8 mouse cellular contexts compared by ENCODE assay signal in genomic region chr12:64966101-64966631, GRCm38 (mm10). TPM values are rescaled to one million over a fixed set of nuclear protein-coding genes. Genes with fewer than 3 reads are reported as not detected.
DNase-seq lines count a peak whose midpoint lies in the region; ATAC-seq and TF ChIP-seq lines count a peak whose summit lies in the region.

No protein-coding gene starts in this region.

- H3K27ac ChIP-seq in heart, postnatal 0 days (ENCODE audit: low read depth), result peak overlapping the region; percentile 98
- peak overlapping the region; percentile 85 for H3K27ac ChIP-seq in lung, embryonic 14.5 days (ENCODE audit: low read depth)

- H3K36me3 ChIP-seq in heart, postnatal 0 days (replicated peaks; ENCODE audit: control insufficient read depth, insufficient read depth, low read length), result no peaks in the 10 kb centered on the region
- H3K36me3 ChIP-seq in lung, embryonic 14.5 days (ENCODE audit: insufficient read depth), result no peaks in the 10 kb centered on the region; the same call in 1 of the 2 replicates

- DNase-seq in CD4-positive helper T cell, adult 2 months (ENCODE audit: low read depth, low spot score), result peak; percentile 72
- peak; percentile 49 for DNase-seq in adrenal gland, adult 18-20 months (ENCODE audit: low spot score in 2 of 2)
- DNase-seq in heart, postnatal 0 days (ENCODE audit: low spot score), result peak; percentile 30
- peak; percentile 19 to 23 for DNase-seq in layer of hippocampus, adult 18-20 months (ENCODE audit: low spot score in 2 of 2)
- peak; percentile 64 for DNase-seq in lung, embryonic 14.5 days
- peak; percentile 39 for DNase-seq in ovary, postnatal 10 days (ENCODE audit: low spot score)
- DNase-seq in thymus, postnatal 14 days, result peak; percentile 75

- no peak for TF ChIP-seq CTCF in heart, postnatal 0 days (IDR thresholded peaks at IDR 0.05; ENCODE audit: low read depth)
- no peak for TF ChIP-seq CTCF in lung, embryonic 14.5 days (IDR thresholded peaks at IDR 0.05; ENCODE audit: low read depth)

- no peak for TF ChIP-seq EP300 in heart, postnatal 0 days (IDR thresholded peaks at IDR 0.05; ENCODE audit: low read depth)

- H3K9ac ChIP-seq in heart, postnatal 0 days (replicated peaks; ENCODE audit: low read depth, low read length), result peak overlapping the region; percentile 99
- H3K9ac ChIP-seq in lung, embryonic 14.5 days, result peak overlapping the region; percentile 90

- peak overlapping the region; percentile 100 for H3K4me3 ChIP-seq in heart, postnatal 0 days (ENCODE audit: low read depth, low read length)
- H3K4me3 ChIP-seq in lung, embryonic 14.5 days (ENCODE audit: low read depth, low read length), result peak overlapping the region; percentile 90

- peak overlapping the region; percentile 97 for H3K4me2 ChIP-seq in heart, postnatal 0 days (ENCODE audit: low read depth, low read length)
- peak overlapping the region; percentile 86 for H3K4me2 ChIP-seq in lung, embryonic 14.5 days

- H3K9me3 ChIP-seq in heart, postnatal 0 days (replicated peaks; ENCODE audit: control insufficient read depth, low read length), result no peaks in the 10 kb centered on the region
- H3K9me3 ChIP-seq in lung, embryonic 14.5 days (ENCODE audit: low read depth, low read length), result no peaks in the 10 kb centered on the region

- H3K27me3 ChIP-seq in heart, postnatal 0 days (ENCODE audit: control insufficient read depth, insufficient read depth, low read length), result no peaks in the 10 kb centered on the region
- no peaks in the 10 kb centered on the region for H3K27me3 ChIP-seq in lung, embryonic 14.5 days (ENCODE audit: insufficient read depth, low read length)

- peaks cover 24% of the 10 kb centered on the region for H3K4me1 ChIP-seq in heart, postnatal 0 days (ENCODE audit: control insufficient read depth, insufficient read depth)
- peaks cover 5% of the 10 kb centered on the region; the same call in 1 of the 2 replicates for H3K4me1 ChIP-seq in lung, embryonic 14.5 days (ENCODE audit: insufficient read depth)

- WGBS in heart, postnatal 0 days, result under 1% methylated on average over 43 of the region's 44 CpGs
- under 1% methylated on average over 44 of the region's 44 CpGs for WGBS in lung, embryonic 14.5 days

- ATAC-seq in erythroid progenitor cell, adult 5-6 weeks (replicated peaks; ENCODE audit: low FRiP score, poor library complexity, severe bottlenecking), result peak; percentile 39
- ATAC-seq in heart, postnatal 0 days (ENCODE audit: insufficient read depth, low read depth), result peak; percentile 19
- ATAC-seq in lung, embryonic 14.5 days (ENCODE audit: insufficient read depth), result no peak; the same call in none of the 2 replicates

RNA-seq across cellular contexts. Expression of gene Togaram1, which starts 0.6 kb away (rescaled TPM):
- total RNA-seq in adrenal gland, adult 18-20 months (2021), result 10 to 100 TPM; 28.6 to 39.0 TPM
- total RNA-seq in erythroid progenitor cell, adult 5-6 weeks (2015; ENCODE audit: low replicate concordance), result 11.9 and 22.2 TPM in 2 replicates
- 21.4 and 31.5 TPM in 2 replicates for total RNA-seq in erythroid progenitor cell, adult 5-6 weeks (2017; ENCODE audit: low replicate concordance)
- total RNA-seq in heart, postnatal 0 days (2014; rRNA removed; ENCODE audit: low replicate concordance), result 15.3 and 18.5 TPM in 2 replicates
- 9.5 and 10.7 TPM in 2 replicates for polyA plus RNA-seq in heart, postnatal 0 days (2015; fragmentation: Nextera tagmentation; extraction: Ambion mirVana)
- total RNA-seq in layer of hippocampus, adult 18-20 months (2021), result 10 to 100 TPM; 50.7 to 52.4 TPM
- polyA plus RNA-seq in lung, embryonic 14.5 days (2014; fragmentation: Nextera tagmentation; extraction: Ambion mirVana), result 30.7 and 32.2 TPM in 2 replicates

RNA-seq across cellular contexts. Expression of gene Klhl28, which starts 0.8 kb away (rescaled TPM):
- total RNA-seq in adrenal gland, adult 18-20 months (2021), result 10 to 100 TPM; 12.3 to 12.8 TPM
- total RNA-seq in erythroid progenitor cell, adult 5-6 weeks (2015; ENCODE audit: low replicate concordance), result 14.8 and 18.9 TPM in 2 replicates
- total RNA-seq in erythroid progenitor cell, adult 5-6 weeks (2017; ENCODE audit: low replicate concordance), result 9.9 and 13.8 TPM in 2 replicates
- 9.5 and 13.5 TPM in 2 replicates for total RNA-seq in heart, postnatal 0 days (2014; rRNA removed; ENCODE audit: low replicate concordance)
- polyA plus RNA-seq in heart, postnatal 0 days (2015; fragmentation: Nextera tagmentation; extraction: Ambion mirVana), result 9.2 and 9.7 TPM in 2 replicates
- 10 to 100 TPM; 24.2 to 25.0 TPM for total RNA-seq in layer of hippocampus, adult 18-20 months (2021)
- 13.1 and 15.1 TPM in 2 replicates for polyA plus RNA-seq in lung, embryonic 14.5 days (2014; fragmentation: Nextera tagmentation; extraction: Ambion mirVana)

RNA-seq across cellular contexts. Expression of gene Gm527, which starts 48.5 kb away (rescaled TPM):
- 1 to 10 TPM; 4.5 to 5.1 TPM for total RNA-seq in adrenal gland, adult 18-20 months (2021)
- 3.2 TPM in 1 of 2 replicates, not detected in the other for total RNA-seq in erythroid progenitor cell, adult 5-6 weeks (2015; ENCODE audit: low replicate concordance)
- 1.3 TPM in 1 of 2 replicates, not detected in the other for total RNA-seq in erythroid progenitor cell, adult 5-6 weeks (2017; ENCODE audit: low replicate concordance)
- 1.1 and 6.5 TPM in 2 replicates for total RNA-seq in heart, postnatal 0 days (2014; rRNA removed; ENCODE audit: low replicate concordance)
- 1.6 and 1.9 TPM in 2 replicates for polyA plus RNA-seq in heart, postnatal 0 days (2015; fragmentation: Nextera tagmentation; extraction: Ambion mirVana)
- total RNA-seq in layer of hippocampus, adult 18-20 months (2021), result 10 to 100 TPM; 13.8 to 15.1 TPM
- polyA plus RNA-seq in lung, embryonic 14.5 days (2014; fragmentation: Nextera tagmentation; extraction: Ambion mirVana), result 1.3 and 1.8 TPM in 2 replicates

Comparison
In these comparisons a context has a peak if more than half of its experiments do, and no peak if none do; other contexts are left out.
1. DNase-seq: peak in every context shown above with its lines; median percentile 75 in thymus, postnatal 14 days; 72 in CD4-positive helper T cell, adult 2 months; 64 in lung, embryonic 14.5 days; 49 in adrenal gland, adult 18-20 months; 39 in ovary, postnatal 10 days; 30 in heart, postnatal 0 days; 21 in layer of hippocampus, adult 18-20 months.